Mouse (Mus musculus): ENCODE measurements around the gene Zwilch. TPM values are rescaled to one million over a fixed set of nuclear protein-coding genes. Genes with fewer than 3 reads are reported as not detected.

The Zwilch gene
- polyA plus RNA-seq, 1 experiment: 16.9 TPM

DNA sequence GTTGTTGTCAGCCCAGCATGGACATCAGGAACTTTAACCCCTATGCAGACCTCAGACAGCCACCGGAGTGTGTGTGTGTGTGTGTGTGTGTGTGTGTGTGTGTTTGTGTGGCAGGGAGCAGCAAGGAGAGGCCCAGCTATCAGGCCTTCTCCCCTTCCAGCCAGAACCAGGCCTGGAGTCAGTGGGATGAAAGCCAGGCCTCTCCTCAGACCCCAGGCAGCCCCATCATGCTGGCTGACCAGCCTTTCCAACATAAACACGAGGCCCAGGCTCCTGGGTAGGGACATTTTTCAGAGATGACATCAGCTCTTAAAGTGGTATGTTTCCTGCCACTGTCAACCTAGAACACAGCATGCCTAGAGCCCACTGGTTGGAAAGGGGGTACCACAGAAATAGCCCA is 58.3 kb downstream of the Zwilch start:
- Histone ChIP-seq H3K27ac (ENCODE audit: insufficient read depth, low read depth, low read length) (no peak overlapping the region), H3K4me3 (ENCODE audit: insufficient read depth, low read length) (no peak overlapping the region), H3K4me1 (ENCODE audit: control insufficient read depth, insufficient read depth, low read length) (peaks cover 8% of the 10 kb centered on the region)
- TF ChIP-seq CTCF (IDR thresholded peaks at IDR 0.05; ENCODE audit: low read depth, low read length) (no peak), POLR2A (IDR thresholded peaks at IDR 0.05; ENCODE audit: borderline replicate concordance, low read depth, low read length) (no peak)

DNA sequence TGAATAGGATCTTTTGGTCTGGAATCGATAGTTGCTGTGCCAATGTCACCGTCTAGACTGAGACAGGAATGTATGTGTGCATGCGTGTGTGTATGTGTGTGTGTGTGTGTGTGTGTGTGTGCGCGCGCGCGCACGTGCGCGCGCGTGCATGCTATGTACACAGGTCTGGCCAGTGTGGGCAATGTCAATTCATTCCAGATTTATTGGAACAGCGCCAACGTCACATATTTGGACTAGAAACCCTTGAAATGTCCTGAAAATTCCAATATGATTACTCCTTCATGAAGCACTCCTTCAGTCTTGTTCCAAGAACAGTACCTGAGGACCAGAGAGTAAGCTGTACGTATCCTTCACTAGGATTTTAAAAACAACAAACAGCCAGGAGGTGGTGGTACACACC is 62.4 kb downstream of the Zwilch start:
- TF ChIP-seq CTCF (IDR thresholded peaks at IDR 0.05; ENCODE audit: low read depth, low read length) (no peak), POLR2A (IDR thresholded peaks at IDR 0.05; ENCODE audit: borderline replicate concordance, low read depth, low read length) (no peak)
- H3K4me1 ChIP-seq (ENCODE audit: control insufficient read depth, insufficient read depth, low read length): peaks cover 9% of the 10 kb centered on the region
- no peak overlapping the region for H3K4me3 ChIP-seq (ENCODE audit: insufficient read depth, low read length)
- H3K27ac ChIP-seq (ENCODE audit: insufficient read depth, low read depth, low read length): no peak overlapping the region

DNA sequence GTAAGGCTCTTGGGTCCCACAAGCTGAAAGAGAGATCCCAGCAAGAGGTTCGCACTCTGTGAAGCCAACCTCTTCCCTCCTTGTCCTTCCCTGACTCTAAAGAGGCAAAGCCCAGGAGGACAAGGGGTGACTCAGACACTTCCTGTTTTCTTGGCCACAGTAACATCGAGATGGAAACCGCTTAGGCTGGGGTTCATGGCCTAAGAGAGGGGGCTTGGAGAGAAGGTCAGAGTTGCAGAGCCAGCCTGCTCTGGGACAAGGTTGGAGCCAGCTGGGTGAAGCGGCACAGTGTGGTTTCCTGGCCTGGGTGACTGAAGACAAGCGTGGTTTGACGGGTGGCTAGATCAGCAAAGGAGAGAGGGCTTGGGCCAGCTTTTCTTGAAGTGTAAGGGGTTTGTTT is 67.6 kb downstream of the Zwilch start:
- H3K4me1 ChIP-seq (ENCODE audit: control insufficient read depth, insufficient read depth, low read length): peaks cover 25% of the 10 kb centered on the region

DNA sequence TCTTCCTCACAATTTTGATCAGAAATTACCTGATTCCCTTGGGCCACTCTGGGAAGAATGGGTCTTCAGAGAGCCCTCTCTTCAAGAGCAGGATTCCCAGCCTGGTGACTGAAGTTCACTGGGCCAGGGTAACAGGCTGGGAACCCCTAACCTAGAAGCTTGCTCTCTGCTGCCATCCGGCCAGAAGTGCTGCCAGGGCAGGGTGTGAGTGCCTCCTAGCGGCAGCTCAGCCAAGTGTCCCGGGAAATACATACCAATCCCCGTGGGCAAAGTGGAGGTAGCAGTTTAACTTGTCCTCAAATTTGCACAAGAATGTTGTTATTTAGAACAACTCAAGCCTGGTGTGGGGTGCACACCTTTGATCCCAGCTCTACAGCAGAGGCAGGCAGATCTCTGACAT is 72.5 kb downstream of the Zwilch start:
- no peak overlapping the region for H3K4me3 ChIP-seq (ENCODE audit: insufficient read depth, low read length)
- TF ChIP-seq CTCF (IDR thresholded peaks at IDR 0.05; ENCODE audit: low read depth, low read length) (peak; percentile 96), POLR2A (IDR thresholded peaks at IDR 0.05; ENCODE audit: borderline replicate concordance, low read depth, low read length) (no peak)
- H3K4me1 ChIP-seq (ENCODE audit: control insufficient read depth, insufficient read depth, low read length): peaks cover 21% of the 10 kb centered on the region
- no peak overlapping the region for H3K27ac ChIP-seq (ENCODE audit: insufficient read depth, low read depth, low read length)

More for the DNA sequence above, 67.6 kb downstream of the Zwilch start:
- TF ChIP-seq CTCF (IDR thresholded peaks at IDR 0.05; ENCODE audit: low read depth, low read length): no peak
- TF ChIP-seq POLR2A (IDR thresholded peaks at IDR 0.05; ENCODE audit: borderline replicate concordance, low read depth, low read length): no peak
- Histone ChIP-seq H3K4me3 (ENCODE audit: insufficient read depth, low read length) (no peak overlapping the region), H3K27ac (ENCODE audit: insufficient read depth, low read depth, low read length) (peak overlapping the region; percentile 92)

DNA sequence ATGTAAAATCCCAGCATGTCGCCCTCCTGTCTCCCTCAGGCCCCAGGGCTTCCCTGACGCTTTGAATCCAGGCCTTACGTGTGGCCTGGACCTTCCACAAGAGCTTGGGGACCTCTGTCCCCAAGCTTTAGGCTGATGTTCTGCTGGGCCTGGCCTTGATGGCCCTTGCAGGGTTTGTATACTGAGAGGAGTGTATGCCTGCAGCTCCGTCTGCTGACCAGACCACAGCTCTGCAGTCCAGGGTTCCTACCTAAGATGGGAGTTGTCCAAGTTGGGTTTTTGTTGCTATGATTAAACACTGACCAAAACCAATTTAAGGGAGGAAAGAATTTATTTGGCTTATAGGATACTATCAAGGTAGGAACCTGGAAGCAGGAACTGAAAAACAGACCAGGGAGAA is 74.6 kb downstream of the Zwilch start:
- no peak overlapping the region for H3K4me3 ChIP-seq (ENCODE audit: insufficient read depth, low read length)
- TF ChIP-seq CTCF (IDR thresholded peaks at IDR 0.05; ENCODE audit: low read depth, low read length) (no peak), POLR2A (IDR thresholded peaks at IDR 0.05; ENCODE audit: borderline replicate concordance, low read depth, low read length) (no peak)
- H3K27ac ChIP-seq (ENCODE audit: insufficient read depth, low read depth, low read length): no peak overlapping the region
- peaks cover 12% of the 10 kb centered on the region for H3K4me1 ChIP-seq (ENCODE audit: control insufficient read depth, insufficient read depth, low read length)

DNA sequence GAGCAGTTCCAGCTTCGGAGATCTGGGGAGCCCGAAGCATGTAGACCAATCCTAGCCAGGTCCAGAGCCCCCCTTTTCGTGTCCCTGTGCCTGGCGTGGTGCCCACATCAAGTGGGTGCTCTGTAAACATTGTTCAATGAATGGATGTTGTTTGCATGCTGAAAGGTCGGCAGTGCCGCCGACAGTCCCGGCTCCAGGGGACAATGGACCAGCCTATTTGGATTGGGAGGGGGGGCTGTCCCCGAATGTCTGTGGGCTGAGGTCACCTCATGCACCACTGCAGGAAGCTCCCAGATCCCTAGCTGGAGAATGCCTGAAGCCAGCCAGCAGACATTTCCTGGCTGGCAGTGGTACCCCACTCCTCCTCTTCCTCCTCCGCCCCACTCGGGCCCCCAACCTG is 78.8 kb downstream of the Zwilch start:
- Histone ChIP-seq H3K27ac (ENCODE audit: insufficient read depth, low read depth, low read length) (no peak overlapping the region), H3K4me1 (ENCODE audit: control insufficient read depth, insufficient read depth, low read length) (peaks cover 27% of the 10 kb centered on the region), H3K4me3 (ENCODE audit: insufficient read depth, low read length) (no peak overlapping the region)
- no peak for TF ChIP-seq CTCF (IDR thresholded peaks at IDR 0.05; ENCODE audit: low read depth, low read length)
- no peak for TF ChIP-seq POLR2A (IDR thresholded peaks at IDR 0.05; ENCODE audit: borderline replicate concordance, low read depth, low read length)

DNA sequence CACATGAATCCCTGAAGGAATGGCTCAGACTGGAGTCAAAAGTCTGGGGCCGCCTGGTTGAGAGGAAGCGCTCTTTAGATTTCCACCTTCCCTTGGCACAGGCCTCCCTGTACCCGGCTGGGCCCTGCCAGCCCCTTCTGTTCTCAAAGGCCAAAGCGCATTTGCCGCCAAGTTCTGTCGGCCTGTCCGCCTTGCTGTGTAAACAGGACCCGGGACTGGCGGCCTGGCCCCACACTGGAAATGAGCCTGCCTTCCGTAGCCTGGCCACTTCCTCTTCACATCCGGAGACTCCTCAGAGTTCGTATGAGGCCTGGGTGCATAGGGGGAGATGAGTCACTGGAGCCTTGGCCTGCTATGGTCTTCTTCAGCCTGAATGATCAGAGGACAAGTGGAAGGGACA is 83.9 kb downstream of the Zwilch start:
- no peak for TF ChIP-seq CTCF (IDR thresholded peaks at IDR 0.05; ENCODE audit: low read depth, low read length)
- no peak for TF ChIP-seq POLR2A (IDR thresholded peaks at IDR 0.05; ENCODE audit: borderline replicate concordance, low read depth, low read length)

DNA sequence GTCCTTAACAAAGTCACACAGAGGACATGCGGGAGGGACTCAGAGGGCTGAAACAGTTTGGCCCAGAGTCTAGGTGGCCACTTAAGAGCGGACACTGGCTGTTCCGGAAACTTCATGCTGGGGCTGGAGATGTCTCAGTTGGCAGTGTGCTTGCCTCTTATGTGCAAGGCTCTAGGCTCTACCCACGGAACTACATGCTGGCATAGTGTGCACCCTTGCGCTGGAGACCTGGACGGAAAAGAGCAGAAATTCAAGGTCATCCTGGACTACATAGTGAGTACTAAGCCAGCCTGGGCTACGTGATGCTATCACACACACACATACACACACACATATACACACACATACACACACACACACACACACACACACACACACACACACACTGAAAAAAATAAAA is 84.6 kb downstream of the Zwilch start:
- Histone ChIP-seq H3K4me3 (ENCODE audit: insufficient read depth, low read length) (no peak overlapping the region), H3K4me1 (ENCODE audit: control insufficient read depth, insufficient read depth, low read length) (peaks cover 37% of the 10 kb centered on the region), H3K27ac (ENCODE audit: insufficient read depth, low read depth, low read length) (no peak overlapping the region; the same call in 1 of the 2 replicates)
- no peak for TF ChIP-seq CTCF (IDR thresholded peaks at IDR 0.05; ENCODE audit: low read depth, low read length)
- TF ChIP-seq POLR2A (IDR thresholded peaks at IDR 0.05; ENCODE audit: borderline replicate concordance, low read depth, low read length): no peak

More for the DNA sequence above, 83.9 kb downstream of the Zwilch start:
- Histone ChIP-seq H3K4me1 (ENCODE audit: control insufficient read depth, insufficient read depth, low read length) (peaks cover 36% of the 10 kb centered on the region), H3K4me3 (ENCODE audit: insufficient read depth, low read length) (peak overlapping the region; percentile 19; the same call in 1 of the 2 replicates), H3K27ac (ENCODE audit: insufficient read depth, low read depth, low read length) (peak overlapping the region; percentile 88)

DNA sequence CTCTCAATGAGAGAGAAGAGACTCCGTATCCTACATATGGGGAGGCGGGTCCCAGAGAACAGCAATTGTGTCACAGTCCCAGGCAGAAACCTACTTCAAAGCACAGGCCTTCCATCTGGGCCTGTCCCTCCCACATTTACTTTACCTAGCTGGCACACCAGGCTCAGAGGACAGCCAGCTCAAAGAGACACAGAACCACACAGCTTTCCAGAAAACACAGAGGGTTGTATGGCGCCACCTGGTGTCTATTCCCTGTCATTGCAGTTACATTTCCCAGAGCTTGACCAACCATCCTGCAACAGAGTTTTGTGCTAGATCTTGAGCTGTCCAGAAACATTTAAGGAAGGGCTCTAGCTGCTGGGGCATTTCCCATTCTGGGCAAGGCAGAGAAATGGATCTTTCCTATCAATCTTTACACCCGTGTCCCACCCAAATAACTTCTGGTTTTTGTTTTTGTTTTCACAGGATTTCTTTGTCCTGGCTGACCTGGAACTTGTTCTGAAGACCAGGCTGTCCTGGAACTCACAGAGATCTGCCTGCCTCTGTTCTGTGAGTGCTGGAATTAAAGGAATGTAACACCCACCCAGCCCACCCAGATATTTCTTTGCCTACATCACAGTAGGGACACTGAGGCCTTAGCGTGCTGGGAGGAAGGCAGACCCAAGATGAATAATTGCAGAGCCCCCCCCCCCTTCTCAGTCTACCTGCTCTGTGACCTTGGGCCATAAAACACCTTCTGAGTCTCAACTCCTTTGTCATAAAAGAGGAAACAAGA is 85.3 kb downstream of the Zwilch start:
- H3K4me1 ChIP-seq (ENCODE audit: control insufficient read depth, insufficient read depth, low read length): peaks cover 33% of the 10 kb centered on the region

More for the DNA sequence above, 85.3 kb downstream of the Zwilch start:
- no peak for TF ChIP-seq POLR2A (IDR thresholded peaks at IDR 0.05; ENCODE audit: borderline replicate concordance, low read depth, low read length)
- peak; percentile 45; the same call in 1 of the 2 replicates for TF ChIP-seq CTCF (IDR thresholded peaks at IDR 0.05; ENCODE audit: low read depth, low read length)
- Histone ChIP-seq H3K4me3 (ENCODE audit: insufficient read depth, low read length) (no peak overlapping the region), H3K27ac (ENCODE audit: insufficient read depth, low read depth, low read length) (no peak overlapping the region)

Other genes starting within 250 kb of the Zwilch start
- 0.62 and 0.72 TPM in 2 replicates for gene Smad6, start 151.0 kb downstream of the Zwilch start, polyA plus RNA-seq (2012; ENCODE audit: insufficient read depth, insufficient read length, missing spikeins)
- gene Lctl, start 56.0 kb downstream of the Zwilch start, polyA plus RNA-seq (2012; ENCODE audit: insufficient read depth, insufficient read length, missing spikeins): not detected in 2 replicates
- gene Rpl4, start 271 bp upstream of the Zwilch start, polyA plus RNA-seq (2012; ENCODE audit: insufficient read depth, insufficient read length, missing spikeins): 1,013 and 1,015 TPM in 2 replicates
- gene Snapc5, start 6.2 kb upstream of the Zwilch start, polyA plus RNA-seq (2012; ENCODE audit: insufficient read depth, insufficient read length, missing spikeins): 53.5 and 58.0 TPM in 2 replicates
- gene Uchl4, start 62.1 kb upstream of the Zwilch start, polyA plus RNA-seq (2012; ENCODE audit: insufficient read depth, insufficient read length, missing spikeins): 1.9 and 2.1 TPM in 2 replicates
- gene Map2k1, start 80.5 kb upstream of the Zwilch start, polyA plus RNA-seq (2012; ENCODE audit: insufficient read depth, insufficient read length, missing spikeins): 79.9 and 83.4 TPM in 2 replicates
- gene Tipin, start 108.5 kb upstream of the Zwilch start, polyA plus RNA-seq (2012; ENCODE audit: insufficient read depth, insufficient read length, missing spikeins): 26.8 and 29.6 TPM in 2 replicates
- gene Dis3l, start 168.2 kb upstream of the Zwilch start, polyA plus RNA-seq (2012; ENCODE audit: insufficient read depth, insufficient read length, missing spikeins): 13.2 and 14.7 TPM in 2 replicates
- not detected in 2 replicates for gene Megf11, start 212.5 kb upstream of the Zwilch start, polyA plus RNA-seq (2012; ENCODE audit: insufficient read depth, insufficient read length, missing spikeins)

Measured in bone marrow macrophage, adult 2 months (primary cell).